Mouse (Mus musculus): ENCODE measurements at regions not wholly inside any gene's neighbourhood (a gene's known extent, or its start where the extent isn't known, plus 50 kb on each side); places are given as distances from the start of the nearest gene placed in this dataset.

DNA sequence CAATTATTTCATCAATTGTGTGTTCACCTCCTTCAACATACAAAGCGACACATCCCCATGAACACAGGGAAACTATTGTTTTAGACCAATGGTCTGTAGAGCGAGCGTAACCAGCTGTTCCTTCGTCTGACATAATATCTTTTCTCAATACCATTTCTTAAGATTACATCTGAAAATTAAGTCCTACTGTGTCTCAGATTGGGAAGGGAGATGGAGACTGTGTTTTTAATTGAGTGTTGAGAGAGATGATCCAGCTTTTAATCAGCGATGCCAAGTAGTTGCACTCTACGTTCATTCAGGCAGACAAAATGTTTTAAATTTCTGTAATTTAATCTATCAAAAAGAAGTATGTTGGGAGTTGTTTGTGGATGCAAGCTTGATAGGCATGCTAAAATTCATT, 445.3 kb downstream of the Hdgfl1 start:
- WGBS = 89% methylated on average over 6 of the region's 6 CpGs
- no peak for ATAC-seq (ENCODE audit: low FRiP score, low read depth)

DNA sequence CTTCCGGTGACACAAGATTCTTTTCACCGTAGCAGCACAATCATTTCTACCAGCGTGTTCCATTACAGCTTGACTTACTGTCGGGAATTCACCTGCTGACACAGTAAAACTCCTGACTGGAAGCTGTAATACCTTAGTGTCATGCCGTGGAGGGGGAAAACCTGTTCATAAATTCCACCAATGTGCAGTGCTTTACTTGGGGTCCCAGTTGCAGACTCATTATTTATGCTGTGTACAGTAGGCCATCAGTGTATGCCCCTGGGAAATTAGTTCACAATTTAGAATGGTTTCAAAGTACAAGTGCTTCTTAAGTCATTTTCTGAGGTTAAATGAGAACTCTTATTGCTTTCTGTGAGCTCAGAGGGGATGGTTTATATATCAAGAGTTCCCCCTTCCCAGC, 451.4 kb downstream of the Hdgfl1 start:
- no peak overlapping the region for H3K4me3 ChIP-seq
- no peaks in the 10 kb centered on the region for H3K27me3 ChIP-seq (replicated peaks)
- H3K27ac ChIP-seq = no peak overlapping the region
- H3K4me2 ChIP-seq (replicated peaks) = no peak overlapping the region
- H3K36me3 ChIP-seq = no peaks in the 10 kb centered on the region
- H3K4me1 ChIP-seq = no peaks in the 10 kb centered on the region
- H3K9ac ChIP-seq = no peak overlapping the region
- 68% methylated on average over 5 of the region's 5 CpGs for WGBS
- no peaks in the 10 kb centered on the region for H3K9me3 ChIP-seq
- ATAC-seq (ENCODE audit: low FRiP score, low read depth) = no peak

More for the DNA sequence above, 445.3 kb downstream of the Hdgfl1 start:
- Histone ChIP-seq H3K4me3 (no peak overlapping the region), H3K9me3 (no peaks in the 10 kb centered on the region), H3K27me3 (replicated peaks) (no peaks in the 10 kb centered on the region), H3K36me3 (no peaks in the 10 kb centered on the region), H3K4me1 (no peaks in the 10 kb centered on the region), H3K9ac (no peak overlapping the region), H3K4me2 (replicated peaks) (no peak overlapping the region), H3K27ac (no peak overlapping the region)

DNA sequence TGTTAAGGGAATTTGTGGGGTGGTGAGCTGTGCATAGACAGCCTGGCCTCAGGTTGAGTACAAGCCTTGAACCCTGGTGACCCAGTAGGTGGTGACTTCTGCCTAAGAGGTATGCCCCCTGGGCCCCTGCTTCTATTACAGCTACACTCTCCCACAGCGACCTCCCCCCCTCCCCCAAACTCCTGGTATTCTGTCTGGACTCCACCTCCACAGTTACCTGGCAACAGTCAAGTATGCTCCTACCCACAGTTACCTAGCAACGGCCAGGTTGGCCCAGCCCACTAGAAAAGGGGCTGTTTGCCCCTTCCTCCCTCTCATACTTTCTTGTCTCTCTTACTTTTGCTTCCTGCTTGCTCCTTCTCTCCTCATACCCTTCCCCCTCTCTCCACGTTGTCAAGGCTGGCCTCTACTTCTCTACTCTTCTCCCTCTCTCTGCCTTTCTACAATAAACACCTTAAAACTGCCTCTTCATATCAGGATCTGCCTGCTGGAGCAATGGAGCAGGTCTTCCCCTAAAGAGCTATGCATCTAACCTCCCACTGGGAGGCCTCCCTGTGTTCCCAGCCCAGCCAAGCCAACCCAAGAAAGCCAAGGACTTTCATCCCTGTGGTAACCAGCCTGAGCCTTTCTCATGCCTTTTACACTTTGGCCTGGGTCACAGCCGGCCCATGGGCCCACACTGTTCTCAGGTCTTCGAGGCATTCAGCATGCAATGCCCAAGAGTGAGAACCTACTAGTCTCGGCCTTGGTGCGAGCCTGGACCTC, 457.5 kb downstream of the Hdgfl1 start:
- Histone ChIP-seq H3K9ac (no peak overlapping the region), H3K27ac (no peak overlapping the region), H3K4me1 (no peaks in the 10 kb centered on the region), H3K4me2 (replicated peaks) (no peak overlapping the region), H3K36me3 (no peaks in the 10 kb centered on the region), H3K4me3 (no peak overlapping the region), H3K27me3 (replicated peaks) (no peaks in the 10 kb centered on the region), H3K9me3 (no peaks in the 10 kb centered on the region)
- 52% methylated on average over 7 of the region's 7 CpGs for WGBS
- no peak for ATAC-seq (ENCODE audit: low FRiP score, low read depth)

DNA sequence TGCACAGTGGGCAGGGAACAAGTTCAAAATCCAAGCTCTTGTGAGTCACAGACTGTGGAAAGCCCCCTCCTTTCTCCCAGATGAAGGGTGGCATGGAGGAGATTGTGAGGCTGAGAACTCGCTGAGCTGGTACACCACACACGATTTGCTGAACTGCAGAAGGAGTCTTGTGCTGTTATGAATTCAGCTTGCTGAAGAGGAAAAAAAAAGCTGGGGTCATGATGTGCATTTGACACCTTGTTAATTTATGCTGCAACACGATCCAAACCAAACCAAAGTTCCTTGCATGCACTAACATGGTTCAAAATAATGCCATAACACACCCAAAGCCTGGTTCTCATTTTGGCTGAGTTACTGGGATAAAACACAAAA, 485.9 kb downstream of the Hdgfl1 start:
- no peaks in the 10 kb centered on the region for H3K27me3 ChIP-seq (replicated peaks)
- WGBS = 69% methylated on average over 3 of the region's 3 CpGs
- no peaks in the 10 kb centered on the region for H3K36me3 ChIP-seq
- H3K4me1 ChIP-seq = no peaks in the 10 kb centered on the region
- no peak for ATAC-seq (ENCODE audit: low FRiP score, low read depth)
- H3K4me3 ChIP-seq = no peak overlapping the region
- H3K27ac ChIP-seq = no peak overlapping the region
- H3K9me3 ChIP-seq = no peaks in the 10 kb centered on the region
- H3K4me2 ChIP-seq (replicated peaks) = no peak overlapping the region
- H3K9ac ChIP-seq = no peak overlapping the region

DNA sequence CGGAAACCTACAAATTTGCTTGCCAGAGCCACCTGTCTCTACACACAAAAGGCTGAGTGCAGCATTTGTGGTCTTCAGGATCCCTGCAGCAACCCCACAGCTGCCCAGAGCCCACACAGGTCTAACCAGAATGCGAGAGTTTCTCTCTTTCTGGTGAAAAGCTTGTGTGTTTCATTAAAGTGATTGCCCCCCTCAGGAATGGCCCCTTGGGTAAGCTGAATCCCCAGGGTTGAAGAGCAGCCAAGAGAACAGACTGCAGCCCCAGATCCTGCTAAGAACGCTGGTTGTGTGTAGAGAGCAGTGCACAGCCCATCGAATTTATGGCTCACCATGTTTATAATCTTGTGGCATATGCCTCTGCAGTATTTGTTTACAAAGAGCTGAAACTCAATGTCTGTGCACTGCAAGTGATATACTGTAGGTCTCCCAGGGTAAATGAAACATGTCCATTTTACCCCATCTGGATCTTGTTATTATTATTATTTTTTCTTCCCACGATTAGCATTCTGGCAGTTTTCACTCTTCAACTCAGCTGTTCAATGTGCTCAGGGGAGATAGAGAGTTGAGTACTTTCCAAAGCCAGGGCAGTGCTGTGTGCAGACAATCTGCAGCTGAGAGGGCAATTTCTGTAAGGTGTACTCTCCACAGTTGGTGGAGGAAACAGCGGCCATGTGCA, 486.4 kb downstream of the Hdgfl1 start:
- H3K4me2 ChIP-seq (replicated peaks) = no peak overlapping the region
- H3K27ac ChIP-seq = no peak overlapping the region
- ATAC-seq (ENCODE audit: low FRiP score, low read depth) = no peak
- no peak overlapping the region for H3K9ac ChIP-seq
- H3K27me3 ChIP-seq (replicated peaks) = no peaks in the 10 kb centered on the region
- no peaks in the 10 kb centered on the region for H3K4me1 ChIP-seq
- H3K9me3 ChIP-seq = no peaks in the 10 kb centered on the region
- H3K36me3 ChIP-seq = no peaks in the 10 kb centered on the region
- H3K4me3 ChIP-seq = no peak overlapping the region
- 72% methylated on average over 6 of the region's 6 CpGs for whole genome bisulfite sequencing

DNA sequence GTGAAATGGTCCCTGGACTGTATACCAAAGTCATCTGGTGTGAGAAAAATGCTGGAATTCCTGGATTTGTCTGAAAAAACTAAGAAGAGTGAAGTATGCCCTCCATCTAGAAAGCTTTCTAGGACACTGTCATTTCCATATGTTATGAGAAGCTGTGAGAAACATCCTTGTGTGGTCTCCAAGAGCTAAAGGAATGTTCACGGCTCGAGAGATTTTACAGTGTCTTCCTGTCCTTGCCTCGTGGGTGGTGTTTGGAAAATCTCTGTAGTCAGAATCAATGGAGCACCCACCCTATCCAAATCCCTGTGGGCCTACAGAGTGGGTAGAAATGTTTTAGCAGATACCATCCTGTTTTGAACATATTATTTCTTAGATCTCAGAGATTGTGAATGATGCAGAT, 487.7 kb downstream of the Hdgfl1 start:
- Histone ChIP-seq H3K4me3 (no peak overlapping the region), H3K27me3 (replicated peaks) (no peaks in the 10 kb centered on the region), H3K27ac (no peak overlapping the region), H3K36me3 (no peaks in the 10 kb centered on the region), H3K4me2 (replicated peaks) (no peak overlapping the region), H3K9me3 (no peaks in the 10 kb centered on the region), H3K9ac (no peak overlapping the region), H3K4me1 (no peaks in the 10 kb centered on the region)
- WGBS = 63% methylated on average over 3 of the region's 3 CpGs
- ATAC-seq (ENCODE audit: low FRiP score, low read depth) = no peak

DNA sequence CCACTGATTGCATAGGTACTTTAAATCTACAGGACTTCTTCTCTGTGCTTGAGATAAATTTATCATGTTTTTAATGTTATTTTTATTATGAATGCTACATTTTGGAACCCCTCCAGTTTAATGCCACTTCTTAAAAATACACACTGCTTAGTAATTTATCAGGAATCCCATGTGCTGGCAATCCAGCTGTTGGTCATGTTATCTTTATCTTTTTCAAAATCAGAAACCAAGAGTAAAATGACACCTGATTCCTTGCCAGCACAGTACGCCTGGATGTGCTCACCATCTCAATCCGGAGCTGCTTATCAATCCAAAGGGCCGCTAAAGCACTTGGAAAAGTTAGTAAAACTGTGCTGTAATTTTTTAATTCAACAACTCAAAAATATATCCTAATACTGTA, 497.1 kb downstream of the Hdgfl1 start:
- WGBS = 89% methylated on average over 3 of the region's 3 CpGs

DNA sequence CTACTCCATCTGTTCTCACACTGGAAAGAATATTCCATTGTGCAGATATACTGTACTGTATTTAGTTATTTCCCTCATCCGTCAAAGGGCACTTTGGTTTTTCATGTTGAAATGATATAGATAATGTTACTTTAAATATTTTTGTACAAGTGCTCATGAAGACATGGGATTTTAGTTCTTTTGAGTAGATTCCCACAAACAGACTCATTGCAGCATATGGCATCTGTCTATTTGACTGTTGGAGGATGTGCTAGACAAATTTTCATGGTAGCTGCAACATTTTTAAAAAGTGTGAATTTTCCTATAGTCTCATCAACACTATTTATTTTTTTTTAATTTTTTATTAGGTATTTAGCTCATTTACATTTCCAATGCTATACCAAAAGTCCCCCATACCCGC, 502.5 kb downstream of the Hdgfl1 start:
- Histone ChIP-seq H3K27ac (no peak overlapping the region), H3K4me1 (no peaks in the 10 kb centered on the region), H3K4me2 (replicated peaks) (no peak overlapping the region), H3K9ac (no peak overlapping the region), H3K4me3 (no peak overlapping the region), H3K27me3 (replicated peaks) (no peaks in the 10 kb centered on the region), H3K9me3 (no peaks in the 10 kb centered on the region), H3K36me3 (no peaks in the 10 kb centered on the region)
- WGBS = 90% methylated on average over 2 of the region's 2 CpGs
- no peak for ATAC-seq (ENCODE audit: low FRiP score, low read depth)

More for the DNA sequence above, 497.1 kb downstream of the Hdgfl1 start:
- Histone ChIP-seq H3K27ac (no peak overlapping the region), H3K27me3 (replicated peaks) (no peaks in the 10 kb centered on the region), H3K4me3 (no peak overlapping the region), H3K9ac (no peak overlapping the region), H3K9me3 (no peaks in the 10 kb centered on the region), H3K4me2 (replicated peaks) (no peak overlapping the region), H3K36me3 (no peaks in the 10 kb centered on the region), H3K4me1 (no peaks in the 10 kb centered on the region)
- no peak for ATAC-seq (ENCODE audit: low FRiP score, low read depth)

DNA sequence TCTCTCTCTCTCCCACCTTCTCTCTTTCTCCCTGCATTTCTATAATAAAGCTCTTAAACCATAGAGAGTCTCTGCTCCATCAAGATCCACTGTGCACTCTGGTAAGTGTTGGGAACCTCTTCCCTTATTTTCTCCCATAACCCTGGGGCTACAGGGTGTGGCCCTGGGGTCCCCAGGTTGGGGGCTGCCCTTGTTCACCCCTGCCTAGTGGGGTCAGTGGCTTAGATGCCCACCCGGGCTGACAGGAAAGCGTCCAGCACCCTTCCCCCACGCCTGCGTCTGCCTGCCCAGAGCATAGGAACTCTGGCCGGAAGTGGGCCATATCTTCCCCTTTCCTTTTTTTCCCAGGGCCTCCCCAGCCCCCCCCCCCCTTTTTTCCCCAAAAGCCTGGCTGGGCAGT, 534.0 kb downstream of the Hdgfl1 start:
- 45% methylated on average over 5 of the region's 5 CpGs for WGBS
- Histone ChIP-seq H3K36me3 (no peaks in the 10 kb centered on the region), H3K27me3 (replicated peaks) (no peaks in the 10 kb centered on the region), H3K4me3 (no peak overlapping the region), H3K27ac (no peak overlapping the region), H3K9ac (no peak overlapping the region), H3K4me2 (replicated peaks) (no peak overlapping the region), H3K9me3 (no peaks in the 10 kb centered on the region), H3K4me1 (peaks cover 4% of the 10 kb centered on the region; the same call in 1 of the 2 replicates)
- ATAC-seq (ENCODE audit: low FRiP score, low read depth) = no peak

DNA sequence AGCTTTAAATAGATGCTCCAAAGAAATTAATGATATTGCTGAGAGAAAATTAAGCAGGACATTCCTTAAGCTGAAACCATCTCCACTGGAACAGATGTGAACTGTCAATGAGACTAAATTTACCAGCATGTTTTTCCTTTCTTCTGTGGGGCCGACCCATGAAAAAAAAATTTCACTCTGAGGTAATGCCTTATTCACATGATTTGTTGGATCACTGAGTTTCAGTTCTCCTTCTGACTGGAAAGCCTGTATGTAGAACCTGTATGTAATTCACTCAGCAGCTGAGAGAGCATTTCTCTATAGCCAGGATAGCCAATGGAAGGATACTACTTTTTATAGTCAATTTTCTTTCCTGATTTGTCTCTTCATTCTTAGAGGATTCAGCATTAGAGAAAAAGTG, 535.3 kb downstream of the Hdgfl1 start:
- Histone ChIP-seq H3K4me1 (peaks cover 4% of the 10 kb centered on the region; the same call in 1 of the 2 replicates), H3K4me3 (no peak overlapping the region), H3K27ac (no peak overlapping the region), H3K27me3 (replicated peaks) (no peaks in the 10 kb centered on the region), H3K9ac (no peak overlapping the region), H3K9me3 (no peaks in the 10 kb centered on the region), H3K36me3 (no peaks in the 10 kb centered on the region), H3K4me2 (replicated peaks) (no peak overlapping the region)
- 59% methylated on average over 1 of the region's 1 CpGs for WGBS
- no peak for ATAC-seq (ENCODE audit: low FRiP score, low read depth)

DNA sequence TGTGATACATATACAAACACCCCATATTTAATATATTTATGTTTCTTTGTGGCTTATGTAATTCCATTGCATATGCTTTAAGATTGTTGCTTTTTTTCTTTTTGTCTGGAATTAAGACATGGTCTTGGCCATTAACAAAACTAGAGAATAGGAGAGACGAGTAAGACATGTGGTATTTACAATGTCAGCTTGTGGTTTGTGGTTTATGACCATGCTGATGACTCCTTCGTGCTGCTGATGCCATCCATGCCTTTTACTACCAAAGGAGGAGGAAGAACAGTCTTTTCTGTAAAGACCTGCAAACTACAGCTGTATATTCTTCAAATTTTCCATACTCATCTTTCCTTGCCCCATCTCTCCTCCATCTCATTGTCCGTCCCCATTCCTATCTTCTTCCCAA, 552.7 kb downstream of the Hdgfl1 start:
- H3K4me1 ChIP-seq = no peaks in the 10 kb centered on the region
- H3K27ac ChIP-seq = no peak overlapping the region
- no peaks in the 10 kb centered on the region for H3K27me3 ChIP-seq (replicated peaks)
- no peak overlapping the region for H3K4me2 ChIP-seq (replicated peaks)
- ATAC-seq (ENCODE audit: low FRiP score, low read depth) = no peak
- H3K9ac ChIP-seq = no peak overlapping the region
- no peak overlapping the region for H3K4me3 ChIP-seq
- no peaks in the 10 kb centered on the region for H3K9me3 ChIP-seq
- 58% methylated on average over 3 of the region's 3 CpGs for WGBS
- H3K36me3 ChIP-seq = no peaks in the 10 kb centered on the region

DNA sequence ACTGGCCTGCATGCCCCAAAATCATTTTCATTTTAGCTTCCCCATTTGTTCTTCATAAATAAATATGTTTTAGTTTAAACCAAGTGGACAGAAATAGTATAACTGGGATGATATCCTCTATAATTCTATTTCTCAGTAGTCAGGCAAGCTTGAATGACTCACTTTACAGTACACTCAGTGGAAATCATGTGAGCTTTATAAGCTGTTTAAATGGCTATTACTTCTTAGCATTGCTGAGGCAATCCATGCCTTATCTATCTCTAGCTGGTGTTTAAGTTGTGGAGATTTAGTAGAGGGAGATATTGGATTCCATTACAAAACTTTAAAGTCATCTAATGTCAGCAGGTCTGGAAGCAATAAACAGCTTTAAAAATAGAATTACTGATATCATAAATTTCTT, 553.4 kb downstream of the Hdgfl1 start:
- Histone ChIP-seq H3K9ac (no peak overlapping the region), H3K4me3 (no peak overlapping the region), H3K4me1 (no peaks in the 10 kb centered on the region), H3K27ac (no peak overlapping the region), H3K36me3 (no peaks in the 10 kb centered on the region), H3K4me2 (replicated peaks) (no peak overlapping the region), H3K9me3 (no peaks in the 10 kb centered on the region), H3K27me3 (replicated peaks) (no peaks in the 10 kb centered on the region)
- ATAC-seq (ENCODE audit: low FRiP score, low read depth) = no peak

DNA sequence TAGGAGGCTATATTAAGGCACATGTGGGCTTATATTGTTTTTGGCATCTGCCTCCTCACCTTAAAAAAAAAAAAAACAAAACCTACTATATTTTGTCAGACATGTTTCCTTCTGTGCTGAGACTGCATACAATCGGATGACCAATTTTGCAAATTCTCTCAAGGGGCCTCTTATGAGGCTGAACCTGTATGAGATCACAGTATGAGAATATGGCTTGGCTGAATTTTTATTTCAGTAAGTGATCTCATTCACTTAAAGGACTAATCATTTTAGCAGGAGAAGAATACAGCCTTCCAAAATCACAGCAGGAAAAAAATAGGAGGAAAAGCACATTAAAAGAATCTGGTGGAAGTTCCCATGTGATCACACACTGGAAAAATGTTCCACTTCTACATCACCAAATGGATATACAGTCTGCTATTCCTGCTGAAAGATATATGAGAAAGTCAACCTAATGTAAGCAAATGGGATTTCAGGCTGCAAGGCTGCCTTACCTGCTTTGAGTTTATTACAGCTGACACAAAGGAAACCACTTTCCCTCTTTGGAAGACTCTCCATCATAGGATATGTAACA, 564.3 kb downstream of the Hdgfl1 start:
- ATAC-seq (ENCODE audit: low FRiP score, low read depth) = no peak
- H3K4me2 ChIP-seq (replicated peaks) = no peak overlapping the region
- no peak overlapping the region for H3K4me3 ChIP-seq
- no peaks in the 10 kb centered on the region for H3K27me3 ChIP-seq (replicated peaks)
- 74% methylated on average over 1 of the region's 1 CpGs for WGBS
- no peak overlapping the region for H3K9ac ChIP-seq
- H3K36me3 ChIP-seq = no peaks in the 10 kb centered on the region
- no peaks in the 10 kb centered on the region for H3K9me3 ChIP-seq
- no peaks in the 10 kb centered on the region for H3K4me1 ChIP-seq
- no peak overlapping the region for H3K27ac ChIP-seq
